Mouse (Mus musculus) NIH3T3 (cell line): ENCODE measurements around the gene Orm3.
A peak's percentile ranks its signal among the peaks of the same experiment; 100 is the strongest.

Experiments
- DNase-seq: peaks from one replicate; pipeline ENCODE4 v3.0.0-alpha.2; 2012; ENCODE audit warnings: low read depth

Gene Orm3

DNA sequence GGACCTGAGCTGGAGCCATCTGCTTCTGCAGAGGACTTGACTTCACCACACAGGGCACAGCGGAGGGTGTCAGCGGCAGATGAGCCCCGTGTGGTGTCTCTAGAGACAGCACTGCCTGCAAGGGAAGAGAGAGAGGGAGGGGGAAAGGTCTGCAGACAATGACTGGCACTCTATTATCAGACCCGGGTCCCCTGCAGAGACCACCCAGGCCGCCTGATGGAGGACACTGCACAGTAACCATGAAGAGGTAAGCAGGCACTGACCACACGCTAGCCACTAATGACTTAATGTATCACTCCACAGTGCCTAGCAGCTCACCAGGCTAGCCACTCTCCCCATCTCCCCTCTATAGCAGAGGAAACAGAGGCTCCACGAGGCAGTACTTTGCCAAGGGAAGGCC is 14.9 kb downstream of the Orm3 start:
- DNase-seq: no peak

DNA sequence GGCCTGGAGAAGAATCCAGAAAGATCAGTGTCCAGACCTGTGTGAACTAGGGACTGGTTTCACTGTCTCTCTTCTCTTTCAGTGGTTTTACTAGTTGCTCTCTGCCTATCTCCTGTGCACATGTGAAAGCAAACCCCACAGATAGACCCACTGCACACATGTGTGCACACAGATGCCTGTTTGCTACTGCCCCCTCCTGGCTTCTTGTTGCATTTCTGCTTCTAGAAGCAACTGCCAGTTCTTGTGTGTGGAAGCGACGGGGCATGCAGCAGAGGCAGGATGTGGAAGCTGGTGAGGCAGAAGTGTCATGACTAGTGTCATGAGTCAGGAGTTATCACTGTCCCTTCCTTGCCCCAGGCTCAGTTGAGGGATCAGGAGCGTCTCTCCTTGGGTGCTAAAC is 15.9 kb downstream of the Orm3 start:
- peak; percentile 67 for DNase-seq

DNA sequence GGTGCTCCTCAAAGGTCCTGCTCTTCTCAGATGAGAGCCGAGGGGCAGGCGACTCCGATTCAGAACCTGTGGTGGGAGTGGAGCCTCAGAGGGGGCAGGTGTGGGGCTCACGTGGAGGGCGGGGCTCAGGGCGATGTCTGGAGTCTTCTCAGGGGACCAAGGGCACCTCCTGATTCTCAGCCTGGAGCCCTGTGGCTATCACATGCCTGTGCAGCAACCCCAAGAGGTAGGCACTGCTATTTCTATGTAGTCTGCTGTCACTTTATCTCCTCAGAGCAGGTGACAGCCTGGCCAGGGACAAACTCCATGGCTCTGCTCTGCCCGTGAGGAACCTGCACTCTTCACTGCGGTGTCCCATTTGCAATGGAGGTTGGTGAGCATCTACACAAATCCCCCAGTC is 17.4 kb downstream of the Orm3 start:
- no peak for DNase-seq

DNA sequence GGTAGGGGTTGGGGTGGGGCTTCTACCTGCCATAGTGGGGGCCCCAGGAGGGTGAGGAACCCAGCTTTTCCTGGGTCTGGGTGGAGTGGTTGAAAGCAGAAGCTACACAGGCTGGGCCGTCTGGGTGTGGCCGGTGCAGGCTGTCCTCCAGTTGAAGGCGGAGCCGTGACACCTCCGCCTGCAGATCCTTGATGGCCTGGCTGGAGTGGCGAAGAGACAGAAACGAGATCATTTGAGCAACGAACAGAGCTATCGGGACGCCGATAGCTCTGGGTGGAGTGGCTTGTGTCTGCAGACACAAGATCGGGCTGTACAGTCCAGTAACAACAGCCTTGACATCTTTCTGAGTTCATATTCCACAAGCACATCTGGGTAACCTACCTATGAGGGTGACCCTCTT is 18.4 kb downstream of the Orm3 start:
- DNase-seq: no peak

DNA sequence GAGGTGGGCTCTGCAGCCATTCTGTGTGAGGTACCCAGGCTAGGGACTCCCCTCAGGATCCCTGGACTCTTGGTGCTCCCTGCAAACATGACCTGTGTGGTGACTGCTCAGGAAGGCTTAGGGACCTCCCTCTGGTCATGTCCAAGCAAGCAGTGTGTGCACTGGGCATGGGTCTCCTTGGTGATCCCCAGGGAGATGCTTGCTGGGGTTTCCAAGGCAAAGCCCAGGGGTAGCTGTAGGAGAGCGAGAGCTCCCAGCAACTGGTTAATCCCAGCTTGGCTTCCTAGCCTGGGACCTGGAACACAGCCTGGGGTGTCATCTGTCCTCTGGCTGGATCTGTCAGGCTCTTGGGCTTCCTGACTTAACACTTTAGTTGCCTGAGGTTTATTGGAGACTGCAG is 19.4 kb downstream of the Orm3 start:
- DNase-seq: no peak

DNA sequence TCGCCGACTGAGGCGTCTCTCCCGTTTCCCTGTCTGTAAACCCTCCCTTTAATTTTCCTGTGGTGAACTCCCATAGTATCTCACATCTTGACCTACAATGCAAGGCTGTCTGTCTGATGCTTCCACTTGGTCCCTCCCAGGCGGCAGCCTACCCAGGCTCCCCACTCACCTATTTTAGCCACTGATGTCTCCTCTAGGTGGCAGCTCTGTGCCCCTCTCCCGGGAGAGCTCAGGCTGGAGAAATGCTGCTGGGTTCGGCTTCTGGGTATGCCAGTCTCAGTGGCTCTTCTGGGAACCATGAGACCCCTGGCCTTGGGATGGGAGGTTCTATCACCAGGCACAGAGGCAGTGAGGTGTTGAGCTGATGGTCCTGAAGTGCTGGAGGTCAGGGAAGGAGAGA is 21.5 kb downstream of the Orm3 start:
- no peak for DNase-seq

DNA sequence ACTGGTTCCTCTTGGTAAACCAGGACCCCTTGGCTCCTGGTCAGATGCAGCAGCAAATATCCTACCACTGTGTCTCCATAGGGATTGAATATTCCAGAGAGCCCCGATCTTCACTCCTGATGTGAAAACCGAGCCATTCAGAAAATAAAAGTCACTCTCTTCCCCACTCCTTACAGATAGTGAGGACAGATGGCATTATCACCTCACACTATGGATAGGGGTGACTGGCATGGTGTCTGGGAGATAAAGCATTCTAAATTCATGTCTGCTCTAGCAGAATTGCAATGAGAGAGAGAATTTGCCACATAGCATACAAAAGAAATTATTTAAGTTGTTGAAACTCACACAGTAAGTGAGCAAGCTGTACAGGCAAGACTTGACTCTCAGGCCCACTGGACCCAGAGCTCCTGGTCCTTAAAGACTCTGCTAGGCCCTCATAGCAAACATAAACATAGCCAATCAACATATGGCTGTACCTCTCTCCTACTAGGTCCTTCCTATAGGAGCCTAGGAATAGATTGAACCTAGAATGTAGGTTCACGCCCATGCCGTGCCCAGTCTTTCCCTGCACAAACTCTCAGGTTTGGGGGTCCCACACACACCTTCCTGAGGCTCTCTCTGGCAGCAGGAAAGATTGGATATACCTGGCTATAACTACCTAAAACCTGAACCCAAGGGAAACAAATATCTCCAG is 26.9 kb downstream of the Orm3 start:
- DNase-seq: no peak

DNA sequence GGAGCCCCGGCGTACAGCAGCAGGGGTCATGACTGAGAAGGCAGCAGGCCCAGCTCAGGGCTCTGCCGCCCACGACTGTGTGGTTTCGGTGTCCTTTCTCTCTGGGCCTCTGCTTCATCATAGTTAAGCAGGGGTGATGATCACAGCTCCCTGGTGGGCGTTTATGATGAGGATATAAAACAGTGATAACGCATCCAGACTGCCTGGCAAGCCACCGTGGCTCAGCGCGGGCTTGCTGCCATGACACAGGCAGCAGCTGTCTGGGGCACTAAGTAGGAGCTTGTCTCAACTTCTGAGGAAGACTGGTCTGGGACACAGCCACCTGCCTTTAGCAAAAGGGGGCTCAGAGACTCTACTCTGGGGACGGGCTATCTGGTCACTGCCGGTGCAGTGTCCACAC is 27.5 kb downstream of the Orm3 start:
- no peak for DNase-seq

DNA sequence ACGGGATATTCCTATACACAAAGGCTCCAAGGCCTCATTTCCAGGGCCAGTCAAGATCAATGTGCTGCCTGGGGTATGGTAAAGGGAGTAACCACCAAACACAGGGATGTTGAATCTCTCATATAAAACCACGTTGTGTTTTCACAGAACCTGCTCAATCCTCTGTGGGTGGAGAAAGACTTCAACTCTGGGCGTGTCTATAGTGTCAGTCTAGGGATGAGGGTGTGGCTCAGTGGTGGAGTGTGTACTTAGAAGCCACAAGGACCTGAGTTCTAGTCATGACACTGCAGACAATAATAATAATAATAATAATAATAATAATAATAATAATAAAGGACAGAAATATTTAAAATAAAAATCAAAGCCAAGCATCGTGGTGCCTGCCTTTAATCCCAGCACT is 28.3 kb downstream of the Orm3 start:
- DNase-seq: no peak

DNA sequence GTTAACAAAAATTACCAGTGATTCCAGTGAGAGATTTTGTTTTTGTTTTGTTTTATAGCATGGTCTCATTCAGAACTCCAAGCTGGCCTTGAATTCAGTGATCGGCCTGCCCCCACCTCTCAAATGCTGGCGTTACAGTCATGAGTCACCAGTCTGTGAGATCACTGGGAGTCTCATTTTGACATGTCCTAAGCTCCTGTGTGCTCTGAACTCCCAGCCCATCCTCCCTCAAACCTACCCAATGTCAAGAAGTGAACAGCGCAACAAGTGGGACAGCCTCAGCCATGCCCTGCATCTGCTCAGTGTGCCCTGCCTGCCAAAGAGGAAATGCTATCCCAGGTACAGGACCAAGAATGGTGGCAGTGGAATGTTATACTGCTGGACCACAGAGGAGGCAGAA is 29.3 kb downstream of the Orm3 start:
- DNase-seq: no peak

DNA sequence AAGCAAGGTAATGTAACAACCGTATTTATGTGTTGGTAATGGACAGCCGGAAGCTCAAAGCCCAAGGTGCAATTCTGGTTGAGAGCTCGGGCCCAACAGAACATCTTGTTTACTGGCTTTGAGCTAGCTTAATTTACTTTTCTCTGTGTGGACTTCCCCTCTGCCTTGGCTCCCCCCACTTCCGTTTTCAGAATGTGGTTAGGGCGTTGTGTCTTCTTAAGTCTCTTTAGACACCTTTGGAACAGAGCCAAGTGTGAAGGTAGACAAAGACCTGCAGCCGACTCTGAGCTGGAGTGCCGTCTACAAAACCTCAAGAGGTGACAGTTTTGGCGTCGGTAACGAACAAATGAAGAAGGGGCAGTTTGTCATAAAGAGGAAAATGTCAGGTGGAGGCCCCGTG is 29.8 kb downstream of the Orm3 start:
- DNase-seq: no peak

DNA sequence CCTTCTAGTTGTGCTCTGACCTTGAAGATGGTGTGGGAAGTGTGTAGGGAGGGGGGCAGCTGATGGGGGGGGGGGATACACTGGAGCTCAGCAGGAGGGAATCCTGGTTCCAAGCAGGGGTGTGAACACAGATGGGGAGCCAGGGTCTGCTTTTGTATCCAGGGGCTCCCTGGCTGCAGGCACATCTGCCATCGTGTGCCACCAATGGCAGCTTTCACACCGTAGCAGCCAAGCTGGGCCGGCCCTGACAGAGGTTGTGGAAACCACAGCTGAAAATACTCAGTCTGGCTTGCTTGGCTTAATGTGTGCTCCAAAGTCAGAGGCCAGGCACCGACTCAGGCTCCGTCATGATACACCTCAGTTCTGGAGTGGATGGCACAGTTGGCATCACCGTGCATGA is 32.1 kb downstream of the Orm3 start:
- DNase-seq: no peak

DNA sequence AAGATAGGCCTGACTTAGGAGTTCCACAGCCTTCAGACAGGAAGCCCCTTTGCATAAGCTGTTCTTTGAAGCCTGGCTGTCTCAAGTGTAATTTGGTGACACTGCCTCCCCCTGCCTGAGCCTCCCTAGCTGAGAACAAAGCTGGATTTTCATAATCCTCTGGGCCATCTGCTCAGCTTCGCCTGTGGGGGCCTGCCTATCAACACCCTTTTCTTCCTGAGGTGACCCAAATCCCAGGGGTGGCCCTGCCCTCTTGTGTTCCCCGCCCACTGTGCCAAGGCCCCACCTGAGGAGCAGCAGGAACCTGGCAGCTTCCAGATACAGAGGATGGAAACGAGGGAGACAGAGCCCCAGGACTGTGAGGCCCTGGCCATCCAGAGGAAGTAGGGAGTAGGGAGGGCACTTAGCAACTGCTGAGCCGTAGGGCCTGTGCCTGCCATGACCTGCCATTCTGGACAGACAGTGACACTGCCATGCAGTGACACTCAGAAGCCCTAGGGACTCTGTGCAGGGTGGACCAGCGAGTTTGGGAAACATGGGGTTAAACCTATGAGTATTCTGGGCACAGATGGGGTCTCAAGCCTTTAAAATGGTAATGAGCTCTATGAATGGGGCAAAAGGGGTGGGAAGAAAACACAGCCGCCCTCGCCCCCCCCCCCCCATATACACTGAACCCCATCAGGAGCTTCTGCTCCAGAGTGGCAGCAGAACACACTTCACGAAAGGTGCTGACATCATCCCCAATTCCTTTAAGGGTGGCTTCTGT is 33.3 kb downstream of the Orm3 start:
- DNase-seq: no peak

DNA sequence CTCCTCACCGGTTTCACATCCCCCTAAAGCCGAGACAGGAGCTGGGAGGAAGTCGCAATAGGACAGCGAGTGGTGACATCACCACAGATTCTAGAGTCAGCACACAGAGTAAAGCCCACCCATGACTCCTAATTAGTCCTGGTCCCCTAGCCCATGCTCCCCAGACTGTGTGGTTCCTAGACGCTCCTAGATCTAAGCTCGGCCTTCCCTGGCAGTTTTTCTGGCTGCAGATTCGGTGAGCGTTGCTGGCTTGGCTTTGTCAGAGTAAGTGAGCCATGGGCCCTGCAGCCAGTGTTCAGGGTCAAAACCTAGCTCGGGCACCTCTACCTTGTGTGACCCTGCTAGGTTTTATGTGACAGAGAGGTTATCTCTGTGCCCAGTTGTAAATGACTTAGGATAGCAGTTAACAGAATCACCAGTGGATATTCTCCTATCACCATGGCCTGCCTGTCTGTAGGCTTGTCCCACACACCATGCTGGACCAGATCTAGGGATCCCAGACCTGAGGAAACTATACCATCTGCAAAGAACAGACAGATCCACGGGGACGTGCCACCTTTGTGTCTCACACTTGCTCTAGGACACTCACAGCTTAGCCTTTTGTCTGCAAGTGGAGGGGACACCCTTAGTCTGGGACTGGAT is 34.0 kb downstream of the Orm3 start:
- DNase-seq: no peak

DNA sequence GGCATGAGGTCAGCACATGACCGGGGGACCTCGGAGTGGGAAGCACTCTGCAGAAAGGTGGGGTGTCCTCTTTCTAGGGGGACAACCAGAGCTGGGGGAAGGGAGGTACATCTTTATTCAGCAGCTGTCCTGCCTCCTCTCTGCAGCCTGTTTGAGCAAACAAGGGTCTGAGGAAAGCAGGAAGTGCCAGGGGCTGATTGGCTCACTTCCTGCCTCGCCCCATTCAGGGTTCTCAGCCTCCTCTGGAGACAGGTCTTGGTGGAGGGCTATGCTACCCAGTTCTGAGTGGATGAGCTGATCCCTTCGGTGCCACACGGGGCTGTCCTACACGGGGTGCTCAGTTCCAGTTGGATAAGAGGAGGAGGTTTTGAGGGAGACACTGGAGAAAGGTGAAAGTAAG is 35.4 kb downstream of the Orm3 start:
- DNase-seq: no peak

DNA sequence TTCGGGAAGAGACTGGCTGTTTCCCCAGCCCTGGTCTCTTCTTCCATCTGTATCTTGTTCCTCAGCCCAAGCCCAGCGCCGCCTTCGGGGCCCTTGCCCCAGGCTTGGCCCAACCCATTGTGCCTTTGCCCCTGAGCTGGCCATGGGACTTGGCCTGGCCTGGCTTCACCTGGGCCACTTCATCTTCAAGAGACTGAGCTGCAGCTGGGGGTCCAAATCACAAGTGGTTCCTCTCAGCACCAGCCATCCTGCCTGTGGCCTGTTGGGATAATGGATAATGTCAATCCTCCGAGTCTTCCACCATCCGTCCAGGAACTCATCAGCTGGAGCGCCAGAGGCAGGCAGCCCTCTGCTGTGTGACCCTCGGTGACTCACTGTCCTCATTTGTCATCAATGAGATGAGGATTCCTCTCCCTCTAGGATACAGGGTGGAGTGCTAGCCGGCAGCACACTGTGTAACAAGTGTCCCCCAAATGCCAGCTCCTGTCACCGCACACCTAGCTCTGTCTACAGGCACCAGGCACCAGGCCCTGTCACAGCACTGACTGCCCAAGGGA is 42.1 kb downstream of the Orm3 start:
- DNase-seq: no peak

DNA sequence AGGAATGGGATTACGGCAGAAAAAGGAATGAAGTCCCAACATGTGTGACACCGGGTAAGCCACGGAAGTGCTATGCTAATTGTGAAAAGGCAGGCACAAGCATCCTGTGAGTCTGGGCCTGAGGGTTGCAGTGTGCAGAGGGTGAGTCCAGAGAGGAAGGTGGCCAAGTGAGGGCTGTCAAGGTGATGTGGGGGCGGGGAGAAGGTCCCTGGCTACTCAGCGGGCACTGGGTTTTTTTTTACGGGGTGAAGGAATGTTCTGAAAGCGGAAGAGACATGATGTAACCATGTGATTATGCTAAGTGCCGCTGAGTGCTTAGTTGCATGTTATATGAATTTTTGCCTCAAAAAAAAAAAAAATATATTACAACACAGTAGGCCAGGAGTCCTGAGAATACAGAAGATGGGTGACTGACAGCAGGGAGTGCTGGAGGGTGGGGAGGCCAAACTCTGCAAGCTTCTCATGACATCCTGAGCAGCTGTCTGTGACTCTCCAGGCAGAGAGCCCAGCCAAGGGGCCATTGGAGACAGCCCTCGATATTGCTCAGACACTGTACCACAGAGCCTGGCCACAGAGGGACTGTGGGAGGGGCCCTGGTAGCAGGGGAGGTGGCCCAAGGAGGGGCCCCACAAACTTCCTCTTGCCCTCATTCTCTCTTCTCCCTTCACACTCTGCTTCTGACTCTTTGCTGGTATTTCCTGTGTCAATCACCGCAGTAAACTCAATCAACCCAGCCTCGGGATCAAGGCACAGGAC is 43.1 kb downstream of the Orm3 start:
- DNase-seq: no peak

DNA sequence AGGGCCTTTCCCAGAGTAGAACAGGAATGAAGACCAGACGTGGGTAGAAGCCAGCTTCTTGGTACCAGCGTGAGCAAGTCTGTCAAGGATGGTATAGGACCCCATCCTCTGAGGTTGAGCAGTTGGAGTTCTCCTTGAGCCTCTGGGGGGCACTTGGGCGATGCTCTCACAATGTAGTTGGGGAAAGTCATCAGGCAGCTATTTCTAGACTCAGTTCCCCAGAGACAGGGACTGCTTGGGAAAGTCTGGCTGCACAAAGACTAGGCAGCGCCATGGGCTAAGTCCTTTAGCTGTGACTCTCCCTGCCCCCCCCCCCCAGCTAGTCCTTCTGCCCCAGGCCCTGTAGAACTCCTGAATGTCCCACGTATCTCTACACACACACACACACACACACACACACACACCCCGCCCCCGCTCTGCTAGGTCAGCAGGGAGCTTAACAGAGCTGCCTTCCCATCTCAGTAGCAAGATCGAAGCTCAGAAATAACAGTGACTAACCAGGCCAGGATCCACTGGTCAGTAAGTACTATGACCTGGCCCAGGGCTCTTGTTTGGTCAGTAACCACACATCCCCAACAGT is 43.8 kb downstream of the Orm3 start:
- DNase-seq: peak; percentile 56

DNA sequence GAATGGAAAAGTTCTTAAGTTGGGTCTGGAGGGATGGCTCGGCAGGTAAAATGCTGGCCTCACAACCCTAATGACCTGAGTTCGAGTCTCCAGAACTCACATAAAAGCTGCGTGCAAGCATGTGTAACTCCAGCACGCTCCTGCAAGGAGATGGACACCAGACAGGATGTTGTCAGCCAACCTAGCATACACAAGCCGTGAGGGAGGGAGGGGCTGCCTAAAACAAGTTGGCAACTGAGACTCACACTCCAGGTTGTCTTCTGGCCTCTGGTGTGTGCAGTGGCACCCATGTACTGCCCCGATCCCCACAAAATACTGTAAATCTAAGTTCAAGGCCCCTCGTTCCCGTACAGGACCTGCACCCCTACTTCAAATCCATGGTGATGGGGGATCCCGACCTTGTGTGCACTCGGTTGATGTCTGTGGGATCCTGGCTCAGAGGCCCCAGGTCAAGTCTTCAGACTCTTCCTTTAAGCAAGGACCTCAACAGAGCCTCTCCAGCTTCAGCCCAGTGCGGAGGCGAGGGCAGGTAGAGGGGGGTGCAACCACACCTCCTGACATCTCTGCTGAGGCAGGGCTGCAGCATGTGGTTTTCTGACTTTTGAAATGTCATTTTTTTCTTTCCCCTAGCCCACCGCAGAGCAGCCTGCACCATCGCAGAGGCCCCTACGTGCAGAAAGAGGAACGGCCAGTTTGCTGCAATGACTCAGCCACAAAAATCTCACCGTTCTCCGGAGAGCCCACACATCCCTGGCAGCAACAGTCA is 44.8 kb downstream of the Orm3 start:
- peak; percentile 34 for DNase-seq

DNA sequence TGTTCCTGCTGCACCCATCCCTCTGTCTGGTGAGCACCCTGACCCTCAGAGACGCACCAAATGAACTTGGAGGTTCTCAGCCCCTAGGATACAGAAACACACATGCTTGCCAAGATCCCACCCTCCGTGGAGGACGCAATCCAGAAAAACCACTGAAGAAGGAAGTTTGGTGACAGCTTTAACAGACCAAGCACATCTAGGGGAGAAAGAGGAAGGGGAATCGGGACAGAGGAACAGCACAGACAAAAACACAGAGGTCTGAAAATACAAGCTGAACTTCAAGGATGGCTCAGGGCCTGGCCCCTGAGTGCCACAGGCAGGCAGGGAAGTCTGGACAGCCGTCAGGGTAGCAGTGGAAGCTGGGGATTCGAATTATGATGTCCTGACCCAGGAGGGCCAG is 45.7 kb downstream of the Orm3 start:
- DNase-seq: no peak

DNA sequence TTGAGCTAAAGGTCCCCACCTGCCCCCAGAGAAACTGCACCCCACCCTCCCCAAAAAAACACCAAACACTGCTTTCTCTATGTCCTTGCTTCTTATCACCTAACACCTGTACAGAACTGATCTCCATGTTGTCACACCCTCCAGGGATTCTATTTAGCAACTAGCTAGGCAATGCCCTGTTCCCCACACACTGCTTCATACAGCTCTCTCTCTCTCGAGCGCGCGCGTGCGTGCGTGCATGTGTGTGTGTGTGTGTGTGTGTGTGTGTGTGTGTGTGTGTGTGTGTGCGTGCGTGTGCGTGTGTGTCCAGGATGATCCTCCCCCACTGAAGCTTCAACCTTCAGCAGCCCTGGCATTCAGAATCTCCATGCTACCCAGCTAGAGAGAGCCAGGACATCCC is 46.1 kb downstream of the Orm3 start:
- no peak for DNase-seq
